Mouse (Mus musculus) megakaryocyte progenitor cell, adult 5-6 weeks (primary cell): ENCODE results near the gene Rcor1. TPM values are rescaled to one million over a fixed set of nuclear protein-coding genes. Genes with fewer than 3 reads are reported as not detected.

Source experiments
- ATAC-seq: replicated peaks from 2 replicates; pipeline ENCODE4 v1.8.0; 2016; ENCODE audit warnings: mild to moderate bottlenecking, moderate TSS enrichment, inconsistent platforms; ENCODE audit not compliant: poor library complexity
- total RNA-seq, 2 experiments: library from RNA; stranded (forward) in 1 of 2; stranded (reverse) in 1 of 2; fragments of 157-497, 149-512 nt in 1 of 2; fragments of 200-1000 nt in 1 of 2; gene quantifications; 2 replicates each; pipeline versions ENCODE4 v1.2.3 to v1.2.4; 2015 to 2017

Rcor1 gene
- total RNA-seq, 2 experiments from 2014 or later, result 41.1 to 59.9 TPM

GRCm38 (mm10) chr12:111160871-111161270 lies 121.7 kb downstream of the Rcor1 start:
- no peak for ATAC-seq

- no peak for ATAC-seq
These were observed 122.8 kb downstream of the Rcor1 start for GRCm38 (mm10) chr12:111161943-111162311.

- no peak for ATAC-seq
These were observed 123.3 kb downstream of the Rcor1 start for GRCm38 (mm10) chr12:111162312-111163061.

GRCm38 (mm10) chr12:111164310-111164751 lies 125.2 kb downstream of the Rcor1 start:
- ATAC-seq, result peak; percentile 63

GRCm38 (mm10) chr12:111165146-111165812 lies 126.1 kb downstream of the Rcor1 start:
- ATAC-seq, result peak; percentile 63

Other genes starting within 250 kb of the Rcor1 start
- 1.0 and 2.1 TPM in 2 replicates for gene Mok, start 198.4 kb upstream of the Rcor1 start, total RNA-seq (2015)
- gene Mok, start 198.4 kb upstream of the Rcor1 start, total RNA-seq (2017), result 2.0 and 2.2 TPM in 2 replicates
- 5.1 and 5.5 TPM in 2 replicates for gene Zfp839, start 189.1 kb upstream of the Rcor1 start, total RNA-seq (2015)
- gene Zfp839, start 189.1 kb upstream of the Rcor1 start, total RNA-seq (2017), result 4.6 and 6.2 TPM in 2 replicates
- gene Cinp, start 150.2 kb upstream of the Rcor1 start, total RNA-seq (2015), result 50.2 and 53.2 TPM in 2 replicates
- gene Cinp, start 150.2 kb upstream of the Rcor1 start, total RNA-seq (2017), result 74.6 and 100 TPM in 2 replicates
- 4.7 and 5.0 TPM in 2 replicates for gene Tecpr2, start 150.1 kb upstream of the Rcor1 start, total RNA-seq (2015)
- gene Tecpr2, start 150.1 kb upstream of the Rcor1 start, total RNA-seq (2017), result 6.8 and 7.4 TPM in 2 replicates
- 1.1 and 1.4 TPM in 2 replicates for gene Ankrd9, start 60.3 kb upstream of the Rcor1 start, total RNA-seq (2015)
- 1.8 and 4.6 TPM in 2 replicates for gene Ankrd9, start 60.3 kb upstream of the Rcor1 start, total RNA-seq (2017)
- gene Traf3, start 127.0 kb downstream of the Rcor1 start, total RNA-seq (2015), result 12.0 and 12.4 TPM in 2 replicates
- 24.1 and 24.5 TPM in 2 replicates for gene Traf3, start 127.0 kb downstream of the Rcor1 start, total RNA-seq (2017)
- gene 4930595D18Rik, start 145.1 kb downstream of the Rcor1 start, total RNA-seq (2015), result not detected in 2 replicates
- not detected in 2 replicates for gene 4930595D18Rik, start 145.1 kb downstream of the Rcor1 start, total RNA-seq (2017)
- gene Amn, start 231.7 kb downstream of the Rcor1 start, total RNA-seq (2015), result not detected in 2 replicates
- not detected in 2 replicates for gene Amn, start 231.7 kb downstream of the Rcor1 start, total RNA-seq (2017)